22 mouse cellular contexts compared by ENCODE assay signal in genomic region chr2:103278476-103278875, GRCm38 (mm10). TPM values are rescaled to one million over a fixed set of nuclear protein-coding genes. Genes with fewer than 3 reads are reported as not detected.
"Had no signal": no experiment of that assay in that cellular context is flagged by ENCODE, and none has a peak within 500 bp of the region (broad histone marks: within the 10 kb centered on the region; RNA-seq: fewer than 3 reads in every experiment).

No protein-coding gene starts in this region.

- H3K9me3 ChIP-seq: kidney, embryonic 15.5 days; limb, embryonic 13.5 days; liver, embryonic 13.5 days had no signal

- H3K4me3 ChIP-seq: kidney, embryonic 15.5 days; limb, embryonic 13.5 days; liver, embryonic 13.5 days had no signal

- DNase-seq: kidney, adult 2 months; kidney, postnatal 14 days; kidney, postnatal 4 days; left cerebral cortex, postnatal 4 days; liver, embryonic 13.5 days; lung, adult 2 months; lung, postnatal 14 days; lung, postnatal 4 days; midbrain, embryonic 14.5 days; thymus, adult 2 months; thymus, postnatal 14 days; thymus, postnatal 4 days had no signal

- H3K9ac ChIP-seq: kidney, embryonic 15.5 days; limb, embryonic 13.5 days; liver, embryonic 13.5 days had no signal

- H3K4me1 ChIP-seq: liver, embryonic 13.5 days had no signal

- H3K27ac ChIP-seq: limb, embryonic 13.5 days; liver, embryonic 13.5 days; stomach, postnatal 0 days had no signal

- H3K27me3 ChIP-seq: kidney, embryonic 15.5 days; liver, embryonic 13.5 days had no signal

- H3K4me2 ChIP-seq: kidney, embryonic 15.5 days; limb, embryonic 13.5 days; liver, embryonic 13.5 days; midbrain, embryonic 11.5 days had no signal

- H3K36me3 ChIP-seq: kidney, embryonic 15.5 days; limb, embryonic 13.5 days; liver, embryonic 13.5 days had no signal

RNA-seq across cellular contexts. Expression of gene Ehf, which starts 24.6 kb away (rescaled TPM):
- total RNA-seq: layer of hippocampus, adult 18-20 months; layer of hippocampus, postnatal 14 days; left cerebral cortex, adult 8-10 months; left cerebral cortex, postnatal 4 days; megakaryocyte progenitor cell, adult 5-6 weeks; megakaryocyte-erythroid progenitor cell, adult 5-6 weeks had no signal
- polyA plus RNA-seq: midbrain, embryonic 11.5 days; midbrain, embryonic 14.5 days; neural tube, embryonic 14.5 days had no signal
